ENCODE assay signal across 8 mouse cellular contexts in genomic region chr3:32510375-32511190, GRCm38 (mm10). TPM values are rescaled to one million over a fixed set of nuclear protein-coding genes. Genes with fewer than 3 reads are reported as not detected.
A peak's percentile ranks its signal among the peaks of the same experiment; 100 is the strongest.
DNase-seq lines count a peak whose midpoint lies in the region; ATAC-seq lines count a peak whose summit lies in the region.

No protein-coding gene starts in this region.

- H3K36me3 ChIP-seq in intestine, embryonic 14.5 days (ENCODE audit: control insufficient read depth, insufficient read depth, low read length), result peaks cover 22% of the 10 kb centered on the region

- H3K27ac ChIP-seq in intestine, embryonic 14.5 days (ENCODE audit: low read depth), result peak overlapping the region; percentile 55

- peak; percentile 96 for ATAC-seq in intestine, embryonic 14.5 days (replicated peaks; ENCODE audit: low FRiP score, low TSS enrichment, low read depth)

- H3K27me3 ChIP-seq in intestine, embryonic 14.5 days (replicated peaks; ENCODE audit: control insufficient read depth, insufficient read depth, low read length), result no peaks in the 10 kb centered on the region

- peak overlapping the region; percentile 95 for H3K9ac ChIP-seq in intestine, embryonic 14.5 days (ENCODE audit: low read length)

- H3K4me1 ChIP-seq in intestine, embryonic 14.5 days (replicated peaks; ENCODE audit: control insufficient read depth, insufficient read depth, low read length), result peaks cover 17% of the 10 kb centered on the region

- H3K4me3 ChIP-seq in intestine, embryonic 14.5 days (ENCODE audit: low read depth, low read length), result peak overlapping the region; percentile 87

- WGBS in intestine, embryonic 14.5 days, result under 1% methylated on average over 57 of the region's 69 CpGs

- H3K9me3 ChIP-seq in intestine, embryonic 14.5 days (ENCODE audit: control insufficient read depth, low read length), result no peaks in the 10 kb centered on the region

- H3K4me2 ChIP-seq in intestine, embryonic 14.5 days (ENCODE audit: low read length), result peak overlapping the region; percentile 84

- intact Hi-C loops in gastrocnemius, postnatal 14 days (cut with DNase I; ENCODE audit: low total_unique reads), result no loop called here
- intact Hi-C loops in left cerebral cortex, postnatal 14 days (cut with DNase I), result no loop called here

- peak; percentile 98 for DNase-seq in adipocyte (ENCODE audit: low spot score)
- DNase-seq in embryo, embryonic 10 days (ENCODE audit: low spot score), result peak; percentile 98
- peak; percentile 98 for DNase-seq in gastrocnemius, postnatal 14 days
- peak; percentile 99 for DNase-seq in intestine, embryonic 14.5 days (ENCODE audit: low spot score)
- peak; percentile 93 to 95 for DNase-seq in left cerebral cortex, postnatal 14 days (ENCODE audit: low spot score in 2 of 2)
- peak; percentile 96 for DNase-seq in mesoderm, embryonic 11.5 days (ENCODE audit: low read depth, low spot score)
- peak; percentile 88 to 89 for DNase-seq in right cerebral cortex, postnatal 36 days (ENCODE audit: low spot score in 2 of 2)
- peak; percentile 98 for DNase-seq in yolk sac, embryonic 10.5 days (ENCODE audit: low spot score)

RNA-seq across cellular contexts. Expression of gene Zfp639, which starts 0.5 kb away (rescaled TPM):
- 10 to 100 TPM; 17.9 to 19.8 TPM for total RNA-seq in gastrocnemius, postnatal 14 days (2021)
- polyA plus RNA-seq in intestine, embryonic 14.5 days (2014; fragmentation: Nextera tagmentation; extraction: Ambion mirVana), result 40.9 and 44.8 TPM in 2 replicates
- 10 to 100 TPM; 34.7 to 37.1 TPM for total RNA-seq in left cerebral cortex, postnatal 14 days (2021)

RNA-seq across cellular contexts. Expression of gene Kcnmb3, which starts 18.6 kb away (rescaled TPM):
- total RNA-seq in gastrocnemius, postnatal 14 days (2021), result not detected
- polyA plus RNA-seq in intestine, embryonic 14.5 days (2014; fragmentation: Nextera tagmentation; extraction: Ambion mirVana), result not detected in 2 replicates
- total RNA-seq in left cerebral cortex, postnatal 14 days (2021), result under 1 TPM in 1 of 2 experiments, not detected in 1; 0.75 TPM

RNA-seq across cellular contexts. Expression of gene Mfn1, which starts 18.7 kb away (rescaled TPM):
- 100 to 1,000 TPM; 112 to 137 TPM for total RNA-seq in gastrocnemius, postnatal 14 days (2021)
- polyA plus RNA-seq in intestine, embryonic 14.5 days (2014; fragmentation: Nextera tagmentation; extraction: Ambion mirVana), result 23.6 and 24.4 TPM in 2 replicates
- 100 to 1,000 TPM in 1 of 2 experiments, 10 to 100 TPM in 1; 94.2 to 110 TPM for total RNA-seq in left cerebral cortex, postnatal 14 days (2021)

Comparison
In these comparisons a context has a peak if more than half of its experiments do, and no peak if none do; other contexts are left out.
1. Peak in every context shown above with its lines: DNase-seq, ATAC-seq, H3K4me3 ChIP-seq and H3K27ac ChIP-seq.